Mouse (Mus musculus): ENCODE results near the gene Stil.

DNA sequence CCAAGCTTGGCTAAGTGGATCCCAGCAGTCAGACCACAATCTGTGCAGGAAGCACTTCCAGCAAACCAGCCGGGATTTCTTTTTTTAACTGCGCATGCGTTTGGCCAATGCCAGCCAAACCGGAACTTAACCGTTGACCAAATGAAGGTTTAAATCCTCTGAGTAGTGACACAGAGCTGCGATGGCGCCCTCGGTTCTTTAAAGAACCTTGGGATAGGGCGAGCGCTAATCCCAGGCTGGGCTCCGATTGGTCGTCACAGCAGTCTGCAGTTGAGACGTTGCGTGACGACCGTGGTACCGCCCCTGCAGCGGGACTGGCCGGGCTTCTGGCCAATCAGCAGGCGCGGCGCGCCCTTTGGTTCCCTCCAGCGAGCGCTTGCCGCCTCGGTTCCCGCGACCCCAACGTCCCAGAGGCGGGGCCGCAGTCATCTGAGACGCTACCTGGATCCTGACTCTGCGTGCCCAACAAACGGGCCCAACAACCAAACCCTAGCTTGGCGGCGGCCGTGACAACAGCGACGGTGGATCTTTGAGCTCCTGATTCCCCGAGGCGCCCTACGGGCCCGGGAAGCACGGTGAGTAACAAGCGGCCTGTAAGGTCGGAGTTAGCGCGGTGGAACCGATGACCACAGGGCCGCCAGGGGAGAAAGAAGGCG is at the start of gene Stil:
- no peak for TF ChIP-seq GATA1 (IDR thresholded peaks at IDR 0.05; ENCODE audit: borderline replicate concordance, low read length)
- no peak for TF ChIP-seq FLI1 (IDR thresholded peaks at IDR 0.05; ENCODE audit: low read length)

Measured in megakaryocyte, embryonic 14.5 days (primary cell).